Mouse (Mus musculus) lung, embryonic 16.5 days (tissue): ENCODE measurements at regions not wholly inside any gene's neighbourhood (a gene's known extent, or its start where the extent isn't known, plus 50 kb on each side); places are given as distances from the start of the nearest gene placed in this dataset.

ENCODE experiments used
- ATAC-seq: fragments of 200-750 bp; cut with Nextera tagmentation; 2 replicates; pipeline ENCODE4 v1.8.0; 2017; ENCODE audit warnings: low read depth, mild to moderate bottlenecking, moderate library complexity
- H3K27ac ChIP-seq: fragments of 300-500 bp; sonication (generic); 2 replicates; pipeline ENCODE4 v1.5.1; 2014; ENCODE audit warnings: mild to moderate bottlenecking, control low read depth, low read length
- H3K27me3 ChIP-seq: fragments of 300-500 bp; sonication (generic); 2 replicates; pipeline ENCODE4 v1.6.1; 2014; ENCODE audit warnings: low read depth, low read length, mixed read lengths; ENCODE audit not compliant: control insufficient read depth, insufficient read depth
- H3K36me3 ChIP-seq: fragments of 300-500 bp; sonication (generic); 2 replicates; pipeline ENCODE4 v1.6.1; 2014; ENCODE audit warnings: low read length; ENCODE audit not compliant: control insufficient read depth, insufficient read depth
- H3K4me1 ChIP-seq: fragments of 300-500 bp; sonication (generic); replicated peaks from 2 replicates; pipeline ENCODE4 v1.6.1; 2014; ENCODE audit warnings: low read length, mixed read lengths; ENCODE audit not compliant: control insufficient read depth, insufficient read depth
- H3K4me2 ChIP-seq: fragments of 300-500 bp; sonication (generic); 2 replicates; pipeline ENCODE4 v1.6.1; 2014; ENCODE audit warnings: low read depth, low read length, control low read depth
- H3K4me3 ChIP-seq: fragments of 300-500 bp; sonication (generic); 2 replicates; pipeline ENCODE4 v1.5.1; 2014; ENCODE audit warnings: mild to moderate bottlenecking, low read length, control low read depth
- H3K9ac ChIP-seq: fragments of 300-500 bp; sonication (generic); 2 replicates; pipeline ENCODE4 v1.6.1; 2014; ENCODE audit warnings: low read length, control low read depth
- H3K9me3 ChIP-seq: fragments of 300-500 bp; sonication (generic); 2 replicates; pipeline ENCODE4 v1.6.1; 2016; ENCODE audit warnings: low read length; ENCODE audit not compliant: control insufficient read depth
- WGBS: fragments of 180-500 bp; shearing (Covaris S2); extraction: QIAGEN DNeasy Blood & Tissue Kit; methylation state at CpG from one replicate; pipeline ENCODE4 v1.1.7; 2014; 5-methylcytosine and 5-hydroxymethylcytosine counted together

DNA sequence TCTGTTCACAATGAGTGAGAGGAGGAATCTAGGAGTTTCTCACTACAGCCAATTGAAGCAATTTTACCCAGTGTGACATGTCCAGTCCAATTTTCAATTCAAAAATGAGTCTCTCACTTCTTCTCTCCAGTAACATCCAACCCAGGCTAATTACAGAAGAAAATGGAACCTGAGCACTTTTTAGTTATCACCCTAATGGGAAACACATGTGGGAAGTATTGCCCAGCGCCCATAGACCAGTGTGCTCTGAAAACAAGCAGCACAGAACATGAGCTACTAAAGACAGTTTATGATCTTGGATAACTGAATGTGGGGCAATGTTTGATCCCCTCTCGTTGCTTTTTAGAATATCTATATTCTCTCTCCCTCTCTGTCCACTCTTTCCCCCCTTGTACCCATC lies 70.5 kb upstream of the Efemp1 start:
- Histone ChIP-seq H3K4me2 (no peak overlapping the region), H3K36me3 (no peaks in the 10 kb centered on the region), H3K4me3 (no peak overlapping the region), H3K9ac (no peak overlapping the region), H3K27me3 (no peaks in the 10 kb centered on the region), H3K27ac (no peak overlapping the region), H3K4me1 (no peaks in the 10 kb centered on the region), H3K9me3 (no peaks in the 10 kb centered on the region)
- 61% methylated on average over 2 of the region's 2 CpGs for WGBS
- no peak for ATAC-seq

DNA sequence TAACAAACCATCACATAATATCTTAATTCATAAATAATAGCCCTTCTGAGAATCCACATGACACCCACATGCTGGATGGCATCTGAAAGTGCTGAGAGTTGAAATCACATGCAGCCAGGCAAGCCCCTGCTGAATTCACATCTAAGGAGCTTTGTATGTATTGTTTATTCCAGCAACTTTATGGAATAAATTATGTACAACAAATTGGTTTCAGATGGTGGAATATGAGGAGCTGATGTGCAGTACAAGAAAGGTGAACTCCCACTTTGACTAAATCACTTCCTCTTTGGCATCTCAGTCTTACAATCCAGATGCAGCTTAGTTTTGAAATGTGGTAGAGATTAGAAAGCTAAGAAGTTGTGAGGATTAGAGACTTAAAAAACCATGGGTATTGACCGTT lies 82.2 kb upstream of the Efemp1 start:
- no peak for ATAC-seq
- H3K9ac ChIP-seq, result no peak overlapping the region
- H3K27ac ChIP-seq, result no peak overlapping the region
- H3K4me1 ChIP-seq, result no peaks in the 10 kb centered on the region
- 74% methylated on average over 1 of the region's 1 CpGs for WGBS
- H3K4me3 ChIP-seq, result no peak overlapping the region
- H3K9me3 ChIP-seq, result no peaks in the 10 kb centered on the region
- H3K36me3 ChIP-seq, result no peaks in the 10 kb centered on the region
- no peaks in the 10 kb centered on the region for H3K27me3 ChIP-seq
- H3K4me2 ChIP-seq, result no peak overlapping the region

DNA sequence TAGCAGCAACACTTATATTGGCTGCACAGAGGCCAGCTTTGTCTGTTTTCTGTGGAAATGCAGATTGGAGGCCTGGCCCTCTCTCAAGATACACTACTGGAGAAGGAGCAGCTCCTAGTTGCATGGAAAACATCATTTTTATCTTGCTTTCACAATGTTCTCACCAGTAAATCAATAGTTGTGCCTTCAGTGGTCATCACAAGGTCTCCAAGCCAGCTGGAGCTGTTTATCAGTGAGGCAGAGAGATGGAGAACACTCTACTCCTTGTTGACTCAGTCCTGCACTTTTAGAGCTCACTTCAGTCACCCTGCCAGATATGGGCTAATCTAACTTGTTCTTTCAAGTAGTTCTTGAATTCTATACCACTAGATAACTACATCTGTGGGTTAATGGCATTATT lies 92.3 kb upstream of the Efemp1 start:
- Histone ChIP-seq H3K4me1 (no peaks in the 10 kb centered on the region), H3K27me3 (no peaks in the 10 kb centered on the region), H3K4me3 (no peak overlapping the region), H3K9me3 (no peaks in the 10 kb centered on the region), H3K27ac (no peak overlapping the region), H3K9ac (no peak overlapping the region), H3K4me2 (no peak overlapping the region), H3K36me3 (no peaks in the 10 kb centered on the region)
- no peak for ATAC-seq

DNA sequence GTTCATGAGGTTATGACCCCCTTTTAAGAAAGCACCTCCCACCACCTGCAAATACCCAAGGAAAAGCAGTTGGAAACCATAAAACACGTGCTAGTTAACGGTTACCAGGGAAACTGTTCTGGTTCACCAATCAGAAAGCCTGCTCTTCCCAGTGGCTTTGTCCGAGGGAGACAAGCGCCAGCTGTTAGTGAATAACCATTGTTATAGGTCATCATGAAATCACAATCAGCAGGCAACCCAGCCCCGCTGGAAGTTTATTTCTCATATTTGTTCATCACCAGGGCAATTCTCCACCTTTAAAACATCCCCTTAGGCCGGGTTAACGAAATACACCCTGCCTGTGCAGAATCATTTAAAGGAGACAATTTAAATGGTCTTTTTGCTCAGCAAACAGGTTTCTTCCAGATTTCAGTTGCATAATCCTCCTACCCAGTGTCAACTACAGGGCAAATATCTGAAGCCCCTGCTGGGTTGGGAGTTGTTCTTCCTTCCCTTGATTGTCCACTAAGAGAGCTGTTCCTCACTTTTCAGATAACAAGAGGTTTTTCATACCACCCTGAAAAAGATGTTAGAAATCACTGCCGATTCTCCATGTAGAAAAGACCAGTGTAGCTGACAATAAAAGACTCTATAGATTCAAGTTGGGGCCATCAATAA lies 117.9 kb upstream of the Efemp1 start:
- no peak for ATAC-seq
- Histone ChIP-seq H3K27ac (no peak overlapping the region), H3K9ac (no peak overlapping the region), H3K4me2 (no peak overlapping the region), H3K36me3 (no peaks in the 10 kb centered on the region), H3K4me3 (no peak overlapping the region), H3K27me3 (no peaks in the 10 kb centered on the region), H3K9me3 (no peaks in the 10 kb centered on the region), H3K4me1 (no peaks in the 10 kb centered on the region)
- WGBS, result 14% methylated on average over 8 of the region's 8 CpGs

DNA sequence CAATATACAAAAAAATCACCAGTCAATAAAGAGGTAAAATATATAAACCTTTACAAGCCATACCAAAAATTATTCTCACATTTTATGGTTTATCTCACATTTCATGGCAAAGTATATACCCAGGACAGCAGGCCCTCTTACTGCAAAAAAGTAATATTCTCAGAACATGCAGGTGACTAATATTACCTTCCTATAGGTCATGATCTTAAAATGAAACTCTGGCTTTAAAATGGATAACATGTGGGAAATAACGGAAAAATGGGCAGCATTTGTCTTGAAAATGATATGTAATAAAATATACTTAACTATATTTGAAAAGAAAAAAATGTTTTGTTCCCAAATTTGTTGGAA lies 118.4 kb upstream of the Efemp1 start:
- no peak for ATAC-seq
- H3K4me3 ChIP-seq, result no peak overlapping the region

DNA sequence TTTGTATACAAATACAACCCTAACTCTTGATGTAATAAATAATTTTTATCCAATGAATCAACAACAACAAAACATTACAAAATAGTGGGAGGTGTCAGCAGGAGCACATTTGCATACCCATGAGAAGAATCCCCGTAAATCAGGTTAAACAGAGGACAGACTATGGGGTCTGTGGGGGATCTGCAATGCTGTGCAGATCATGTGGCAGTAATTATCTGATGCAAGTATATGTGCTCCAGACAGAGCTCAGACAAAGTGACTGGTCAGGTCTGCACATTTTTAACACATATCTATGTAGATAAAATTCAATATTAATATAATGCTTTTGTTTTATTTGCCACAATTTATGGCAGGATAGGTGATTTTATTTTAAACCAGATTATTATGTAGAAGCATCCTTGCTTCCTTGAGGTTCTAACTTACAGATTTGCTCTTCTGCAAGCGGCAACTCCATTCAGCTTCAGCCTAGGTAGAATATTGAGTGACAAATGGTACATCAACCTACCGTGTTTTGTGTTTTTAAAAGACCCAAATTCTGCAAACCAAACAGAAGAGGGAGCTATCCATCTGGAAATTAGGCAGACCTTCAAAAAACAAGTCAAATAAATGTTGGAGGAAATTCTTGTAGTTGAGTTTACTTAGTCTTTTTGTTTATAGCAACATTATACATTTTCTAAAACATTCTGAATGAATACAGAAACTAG lies 119.0 kb upstream of the Efemp1 start:
- Histone ChIP-seq H3K9ac (no peak overlapping the region), H3K27me3 (no peaks in the 10 kb centered on the region), H3K9me3 (no peaks in the 10 kb centered on the region), H3K27ac (no peak overlapping the region), H3K4me2 (no peak overlapping the region), H3K4me1 (no peaks in the 10 kb centered on the region), H3K36me3 (no peaks in the 10 kb centered on the region), H3K4me3 (no peak overlapping the region)
- ATAC-seq, result no peak
- WGBS, result 60% methylated on average over 3 of the region's 3 CpGs

More for the DNA sequence above, 118.4 kb upstream of the Efemp1 start:
- no peaks in the 10 kb centered on the region for H3K36me3 ChIP-seq
- no peaks in the 10 kb centered on the region for H3K4me1 ChIP-seq
- no peak overlapping the region for H3K27ac ChIP-seq
- 58% methylated on average over 1 of the region's 1 CpGs for WGBS
- H3K9ac ChIP-seq, result no peak overlapping the region
- H3K4me2 ChIP-seq, result no peak overlapping the region
- H3K27me3 ChIP-seq, result no peaks in the 10 kb centered on the region
- no peaks in the 10 kb centered on the region for H3K9me3 ChIP-seq

DNA sequence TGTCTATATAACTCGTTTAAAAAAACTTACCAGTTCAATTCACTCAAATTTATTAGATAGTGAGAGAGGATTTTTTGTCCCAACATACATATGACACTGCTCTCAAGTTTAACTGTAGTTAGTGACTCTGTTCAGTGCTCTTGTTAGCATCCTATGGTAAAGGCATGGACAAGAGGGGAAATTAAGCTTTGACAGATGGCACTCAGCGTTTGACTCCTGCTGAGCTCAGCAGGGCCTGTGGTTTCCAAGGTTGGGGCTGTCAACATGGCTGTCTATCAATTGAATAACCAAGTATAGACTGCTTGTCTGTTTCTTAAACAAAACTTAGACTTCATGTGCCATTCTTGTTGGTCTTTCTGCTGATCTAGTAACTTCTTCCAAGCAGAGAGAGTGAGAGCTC lies 122.9 kb upstream of the Efemp1 start:
- Histone ChIP-seq H3K36me3 (no peaks in the 10 kb centered on the region), H3K27ac (no peak overlapping the region), H3K27me3 (no peaks in the 10 kb centered on the region), H3K9ac (no peak overlapping the region), H3K4me3 (no peak overlapping the region), H3K4me1 (no peaks in the 10 kb centered on the region), H3K9me3 (no peaks in the 10 kb centered on the region), H3K4me2 (no peak overlapping the region)
- 50% methylated on average over 2 of the region's 2 CpGs for whole genome bisulfite sequencing
- ATAC-seq, result no peak

DNA sequence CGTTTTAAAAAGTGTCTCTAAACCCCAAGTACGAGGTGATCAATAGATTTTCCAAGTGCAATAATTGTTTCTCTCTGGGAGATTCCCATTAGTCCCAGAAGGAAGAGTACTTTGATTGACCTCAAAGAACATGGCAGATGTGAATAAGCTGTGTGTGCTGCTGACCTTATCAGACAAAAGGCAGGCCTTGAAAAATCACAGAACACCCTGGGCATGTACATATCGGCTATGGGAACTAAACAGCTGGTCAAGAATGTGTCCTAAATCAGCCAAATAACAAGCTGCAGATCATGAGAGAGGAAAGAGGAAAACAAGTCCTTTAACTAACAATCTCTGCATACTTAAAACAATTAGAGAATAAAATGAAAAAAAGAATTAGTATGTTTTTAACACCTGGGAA lies 125.4 kb upstream of the Ccdc85a start:
- Histone ChIP-seq H3K27me3 (no peaks in the 10 kb centered on the region), H3K9ac (no peak overlapping the region), H3K27ac (no peak overlapping the region), H3K4me2 (no peak overlapping the region), H3K4me3 (no peak overlapping the region), H3K36me3 (no peaks in the 10 kb centered on the region), H3K9me3 (no peaks in the 10 kb centered on the region), H3K4me1 (no peaks in the 10 kb centered on the region)
- no peak for ATAC-seq
- 64% methylated on average over 3 of the region's 3 CpGs for WGBS

DNA sequence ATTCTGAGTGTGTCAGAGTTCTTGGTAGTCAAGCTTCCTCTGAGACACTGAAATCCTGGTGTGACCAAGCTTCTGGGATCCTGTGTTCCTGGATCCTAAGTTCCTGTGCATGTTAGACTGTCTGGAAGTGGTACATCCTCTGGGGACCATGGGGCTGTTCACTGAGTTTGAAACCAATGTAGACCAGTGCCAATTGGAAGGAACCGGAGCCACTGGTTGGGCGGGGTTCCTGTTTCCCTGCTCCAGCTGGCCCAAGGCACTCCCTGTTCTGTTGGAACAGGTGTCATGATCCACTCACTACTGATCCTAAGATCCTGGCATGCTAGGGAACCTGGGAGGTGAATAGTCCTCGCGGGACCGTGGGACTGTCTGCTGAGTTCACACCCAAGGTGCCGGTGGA lies 124.3 kb upstream of the Ccdc85a start:
- Histone ChIP-seq H3K4me2 (no peak overlapping the region), H3K27me3 (no peaks in the 10 kb centered on the region), H3K9ac (no peak overlapping the region), H3K4me1 (no peaks in the 10 kb centered on the region), H3K9me3 (no peaks in the 10 kb centered on the region), H3K27ac (no peak overlapping the region), H3K4me3 (no peak overlapping the region), H3K36me3 (no peaks in the 10 kb centered on the region)
- WGBS, result 87% methylated on average over 6 of the region's 6 CpGs
- ATAC-seq, result no peak

DNA sequence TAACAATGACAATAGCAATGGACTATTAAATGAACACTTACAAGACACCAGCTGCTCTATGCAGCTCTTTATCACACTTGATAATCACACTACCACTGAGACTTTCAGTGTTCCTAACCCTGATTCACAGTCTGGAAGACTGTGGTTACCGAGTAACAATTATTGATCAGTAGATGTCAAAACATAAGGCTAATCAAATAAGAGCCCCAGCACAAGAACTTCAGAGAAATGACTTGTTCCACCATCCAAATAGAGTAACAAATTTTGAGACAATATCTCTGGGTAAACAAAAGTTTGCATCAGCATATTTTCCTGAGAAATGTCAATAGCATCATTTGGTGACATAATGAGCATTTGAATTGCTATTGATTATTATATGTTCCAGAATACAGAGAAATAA lies 118.3 kb upstream of the Ccdc85a start:
- Histone ChIP-seq H3K36me3 (no peaks in the 10 kb centered on the region), H3K4me1 (no peaks in the 10 kb centered on the region), H3K4me3 (no peak overlapping the region), H3K27ac (no peak overlapping the region), H3K4me2 (no peak overlapping the region), H3K9me3 (no peaks in the 10 kb centered on the region), H3K27me3 (no peaks in the 10 kb centered on the region), H3K9ac (no peak overlapping the region)
- 80% methylated on average over 1 of the region's 1 CpGs for WGBS
- ATAC-seq, result no peak
